Mouse (Mus musculus) megakaryocyte, embryonic 14.5 days (primary cell): ENCODE data around the gene 1700028K03Rik. TPM values are rescaled to one million over a fixed set of nuclear protein-coding genes. Genes with fewer than 3 reads are reported as not detected.

ENCODE experiments used
- H3K27me3 ChIP-seq: replicated peaks from 2 replicates; pipeline ENCODE3; 2012; ENCODE audit warnings: inconsistent platforms
- H3K36me3 ChIP-seq: replicated peaks from 2 replicates; pipeline ENCODE3; 2012; ENCODE audit warnings: low read length, inconsistent platforms, mixed read lengths
- H3K4me1 ChIP-seq: 2 replicates; pipeline ENCODE4 v1.6.1; 2012; ENCODE audit warnings: inconsistent platforms
- H3K4me3 ChIP-seq: replicated peaks from 2 replicates; pipeline ENCODE3; 2012; ENCODE audit warnings: moderate library complexity, mild to moderate bottlenecking, inconsistent platforms
- H3K9me3 ChIP-seq: 2 replicates; pipeline ENCODE4 v1.6.1; 2012; ENCODE audit warnings: inconsistent platforms
- FLI1 ChIP-seq: IDR thresholded peaks from 2 replicates; pipeline ENCODE4 v1.6.1; 2012; ENCODE audit warnings: low read length, inconsistent platforms, mixed read lengths
- GATA1 ChIP-seq: IDR thresholded peaks from 3 replicates; pipeline ENCODE4 v1.6.1; 2012; ENCODE audit warnings: mixed read lengths, low read length, inconsistent platforms, borderline replicate concordance
- polyA plus RNA-seq: library from polyadenylated mRNA; stranded (reverse); fragments of >175 nt; gene quantifications from 2 replicates; pipeline ENCODE4 v1.2.3, GENCODE M21; 2012; ENCODE audit warnings: low replicate concordance; ENCODE audit not compliant: insufficient read depth

1700028K03Rik gene
- polyA plus RNA-seq, 1 experiment = not detected

DNA sequence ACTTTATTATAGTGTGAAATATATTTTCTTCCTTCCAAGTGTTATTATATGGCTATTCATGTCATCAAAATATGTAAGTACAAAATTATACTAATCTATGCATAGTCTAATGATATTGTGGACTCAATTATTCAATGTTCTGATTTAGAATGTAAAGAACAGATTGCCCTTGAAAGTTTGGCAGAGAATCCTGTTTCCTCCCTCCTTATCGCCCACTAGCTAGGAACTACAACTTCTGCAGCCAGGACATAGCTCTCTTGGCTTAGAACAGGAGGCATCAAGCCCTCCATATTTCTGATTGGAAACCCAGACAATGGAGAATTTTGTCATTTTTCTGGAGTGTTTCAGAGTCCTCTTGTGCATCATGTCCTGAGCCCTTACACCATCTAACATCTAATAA, 33.8 kb upstream of the 1700028K03Rik start:
- TF ChIP-seq GATA1 (no peak), FLI1 (no peak)
- H3K9me3 ChIP-seq = no peaks in the 10 kb centered on the region
- no peak overlapping the region for H3K4me3 ChIP-seq
- peaks cover 27% of the 10 kb centered on the region for H3K36me3 ChIP-seq
- no peaks in the 10 kb centered on the region for H3K27me3 ChIP-seq
- H3K4me1 ChIP-seq = no peaks in the 10 kb centered on the region

DNA sequence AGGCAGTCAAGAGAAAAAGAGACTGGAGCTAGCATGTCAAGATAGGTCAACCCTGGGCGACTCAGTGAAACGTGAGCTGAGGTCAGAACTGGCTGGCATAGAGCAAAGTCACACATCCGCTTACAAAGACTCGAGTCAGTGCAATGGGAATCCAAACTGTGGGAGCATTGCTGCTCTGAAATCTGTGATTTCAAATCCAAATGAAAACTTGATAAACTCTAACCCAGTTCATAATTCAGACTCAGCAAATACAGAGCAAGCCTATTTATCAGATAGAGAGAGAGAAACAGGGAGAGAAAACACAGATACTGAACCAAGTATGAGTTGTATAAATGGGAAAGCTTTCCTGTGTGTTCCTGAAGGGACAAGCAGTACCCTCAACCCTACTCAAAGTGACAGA, 27.2 kb upstream of the 1700028K03Rik start, which contains the start of gene Gm42669:
TSS of gene Gm42669 (plus strand) at position 301 of the 400 bp plus-strand sequence.
- TF ChIP-seq FLI1 = no peak
- TF ChIP-seq GATA1 = no peak
- Histone ChIP-seq H3K9me3 (no peaks in the 10 kb centered on the region), H3K36me3 (peaks cover 25% of the 10 kb centered on the region), H3K27me3 (no peaks in the 10 kb centered on the region), H3K4me1 (peaks cover 10% of the 10 kb centered on the region), H3K4me3 (no peak within 1 kb of the TSS)

GRCm38 (mm10) chr5:107510503-107510902, 24.0 kb upstream of the 1700028K03Rik start:
- Histone ChIP-seq H3K9me3 (no peaks in the 10 kb centered on the region), H3K4me3 (no peak overlapping the region), H3K27me3 (no peaks in the 10 kb centered on the region), H3K4me1 (peaks cover 30% of the 10 kb centered on the region), H3K36me3 (peaks cover 10% of the 10 kb centered on the region)
- TF ChIP-seq GATA1 (no peak), FLI1 (no peak)

- Histone ChIP-seq H3K27me3 (no peaks in the 10 kb centered on the region), H3K9me3 (no peaks in the 10 kb centered on the region), H3K4me1 (peaks cover 38% of the 10 kb centered on the region), H3K4me3 (no peak overlapping the region), H3K36me3 (peaks cover 7% of the 10 kb centered on the region)
- TF ChIP-seq GATA1 (no peak), FLI1 (no peak)
These were observed 23.2 kb upstream of the 1700028K03Rik start for GRCm38 (mm10) chr5:107511326-107511725.

GRCm38 (mm10) chr5:107513583-107513982, 20.9 kb upstream of the 1700028K03Rik start:
- Histone ChIP-seq H3K9me3 (no peaks in the 10 kb centered on the region; the same call in 1 of the 2 replicates), H3K36me3 (peaks cover 6% of the 10 kb centered on the region), H3K27me3 (no peaks in the 10 kb centered on the region), H3K4me1 (peaks cover 43% of the 10 kb centered on the region), H3K4me3 (no peak overlapping the region)
- TF ChIP-seq FLI1 (no peak), GATA1 (no peak)

DNA sequence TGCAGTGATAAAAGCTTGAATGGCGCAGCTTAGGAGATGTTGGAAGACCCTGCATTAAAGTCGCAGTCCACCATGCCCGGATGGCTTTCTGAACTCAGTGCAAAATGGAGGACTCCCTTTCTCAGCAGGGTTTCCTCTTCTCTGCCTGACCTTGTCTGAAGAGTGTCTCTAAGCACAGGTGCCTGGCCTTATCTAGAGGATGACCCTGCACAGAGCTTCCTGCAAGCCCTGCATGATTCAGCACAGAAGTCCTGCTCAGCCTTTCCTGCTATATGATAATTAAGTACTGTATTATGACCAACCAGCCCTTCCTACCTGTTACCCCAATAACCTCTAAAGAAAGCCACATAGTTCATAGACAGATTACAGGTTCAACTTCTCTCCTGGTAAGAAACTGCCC, 19.1 kb upstream of the 1700028K03Rik start:
- Histone ChIP-seq H3K36me3 (peaks cover 5% of the 10 kb centered on the region), H3K9me3 (peaks cover 4% of the 10 kb centered on the region; the same call in 1 of the 2 replicates), H3K4me3 (no peak overlapping the region), H3K4me1 (peaks cover 48% of the 10 kb centered on the region), H3K27me3 (no peaks in the 10 kb centered on the region)
- no peak for TF ChIP-seq FLI1

GRCm38 (mm10) chr5:107516087-107516486, 18.4 kb upstream of the 1700028K03Rik start:
- TF ChIP-seq GATA1 (no peak), FLI1 (no peak)
- Histone ChIP-seq H3K4me3 (no peak overlapping the region), H3K4me1 (peaks cover 54% of the 10 kb centered on the region), H3K9me3 (peaks cover 6% of the 10 kb centered on the region; the same call in 1 of the 2 replicates), H3K36me3 (peaks cover 3% of the 10 kb centered on the region), H3K27me3 (no peaks in the 10 kb centered on the region)

GRCm38 (mm10) chr5:107518602-107519001, 15.9 kb upstream of the 1700028K03Rik start:
- H3K4me1 ChIP-seq = peaks cover 58% of the 10 kb centered on the region
- no peaks in the 10 kb centered on the region for H3K27me3 ChIP-seq
- H3K36me3 ChIP-seq = peaks cover 6% of the 10 kb centered on the region
- H3K4me3 ChIP-seq = no peak overlapping the region
- peaks cover 6% of the 10 kb centered on the region; the same call in 1 of the 2 replicates for H3K9me3 ChIP-seq
- TF ChIP-seq GATA1 = no peak
- no peak for TF ChIP-seq FLI1

DNA sequence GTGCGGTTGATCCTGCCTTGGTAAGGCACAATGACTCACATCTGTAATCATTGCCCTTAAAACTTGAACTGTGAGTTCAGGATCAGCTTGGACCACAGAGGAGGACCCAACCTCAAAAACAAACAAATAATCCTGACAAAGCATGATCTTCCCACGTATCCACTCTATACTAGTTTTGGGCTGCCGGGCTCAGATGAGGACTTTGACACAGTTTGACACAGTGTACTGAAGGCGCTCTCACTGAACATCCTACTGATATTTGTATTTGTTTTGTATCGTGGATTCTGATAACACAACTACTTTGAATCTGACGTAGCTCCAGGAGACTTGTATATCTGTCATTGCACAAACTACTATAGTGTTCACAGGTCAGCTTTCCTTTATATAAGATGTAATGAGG, 13.1 kb upstream of the 1700028K03Rik start:
- no peak for TF ChIP-seq FLI1
- no peak for TF ChIP-seq GATA1
- H3K36me3 ChIP-seq = peaks cover 6% of the 10 kb centered on the region
- H3K4me1 ChIP-seq = peaks cover 56% of the 10 kb centered on the region
- H3K27me3 ChIP-seq = no peaks in the 10 kb centered on the region
- peaks cover 6% of the 10 kb centered on the region; the same call in 1 of the 2 replicates for H3K9me3 ChIP-seq
- H3K4me3 ChIP-seq = no peak overlapping the region

GRCm38 (mm10) chr5:107521897-107522296, 12.6 kb upstream of the 1700028K03Rik start:
- H3K4me1 ChIP-seq = peaks cover 60% of the 10 kb centered on the region
- peaks cover 6% of the 10 kb centered on the region for H3K36me3 ChIP-seq
- no peaks in the 10 kb centered on the region for H3K27me3 ChIP-seq
- no peak overlapping the region for H3K4me3 ChIP-seq
- TF ChIP-seq GATA1 (no peak), FLI1 (no peak)
- H3K9me3 ChIP-seq = peaks cover 6% of the 10 kb centered on the region; the same call in 1 of the 2 replicates

DNA sequence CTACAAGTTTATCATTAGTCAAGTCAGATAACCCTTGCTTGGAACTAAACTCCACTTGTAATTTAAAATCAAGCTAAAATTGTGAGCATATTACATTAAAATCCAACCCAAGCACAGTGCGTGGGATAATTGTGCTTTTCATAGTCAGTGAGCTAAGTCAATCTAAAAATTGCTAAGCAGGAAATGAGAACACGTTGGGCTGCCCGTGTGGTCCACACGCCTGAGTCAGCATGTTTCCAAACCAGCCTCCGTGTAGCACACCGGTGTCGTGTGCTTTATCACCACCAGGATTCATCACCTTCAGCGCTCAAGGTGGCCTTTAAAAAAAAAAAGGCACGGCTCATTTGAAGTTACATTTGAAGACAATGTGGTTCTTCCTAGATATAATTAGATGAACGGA, 10.2 kb upstream of the 1700028K03Rik start:
- Histone ChIP-seq H3K4me1 (peaks cover 68% of the 10 kb centered on the region), H3K4me3 (peak overlapping the region; percentile 70), H3K9me3 (peaks cover 6% of the 10 kb centered on the region; the same call in 1 of the 2 replicates), H3K27me3 (no peaks in the 10 kb centered on the region), H3K36me3 (peaks cover 3% of the 10 kb centered on the region)
- TF ChIP-seq FLI1 (no peak), GATA1 (no peak)
